Mouse (Mus musculus): ENCODE measurements at regions not wholly inside any gene's neighbourhood (a gene's known extent, or its start where the extent isn't known, plus 50 kb on each side); places are given as distances from the start of the nearest gene placed in this dataset.
"Not testable (repeated sequence)": the region's sequence is repeated elsewhere in the genome, so short reads cannot be mapped to it uniquely, and the experiment has no call there.

DNA sequence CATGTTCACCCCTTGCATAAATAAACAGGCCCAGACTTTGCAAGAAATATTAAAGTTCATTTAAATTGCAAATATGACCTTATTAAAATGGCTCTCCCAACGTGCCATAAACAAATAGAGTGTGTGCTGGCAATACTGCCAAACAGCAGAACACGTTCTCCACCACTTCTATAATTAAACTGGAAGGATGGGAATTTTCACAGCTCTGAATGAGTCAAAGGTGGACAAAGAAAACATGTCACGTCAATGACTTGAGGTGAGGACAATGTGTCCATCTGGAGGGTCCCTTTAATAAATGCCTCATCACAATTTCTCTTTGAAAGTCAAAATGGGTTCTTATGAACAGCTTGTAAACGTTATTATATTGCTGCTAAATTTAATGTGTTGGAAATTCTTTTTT, 114.8 kb downstream of the Galc start:
- DNase-seq (ENCODE audit: low spot score) = no peak

DNA sequence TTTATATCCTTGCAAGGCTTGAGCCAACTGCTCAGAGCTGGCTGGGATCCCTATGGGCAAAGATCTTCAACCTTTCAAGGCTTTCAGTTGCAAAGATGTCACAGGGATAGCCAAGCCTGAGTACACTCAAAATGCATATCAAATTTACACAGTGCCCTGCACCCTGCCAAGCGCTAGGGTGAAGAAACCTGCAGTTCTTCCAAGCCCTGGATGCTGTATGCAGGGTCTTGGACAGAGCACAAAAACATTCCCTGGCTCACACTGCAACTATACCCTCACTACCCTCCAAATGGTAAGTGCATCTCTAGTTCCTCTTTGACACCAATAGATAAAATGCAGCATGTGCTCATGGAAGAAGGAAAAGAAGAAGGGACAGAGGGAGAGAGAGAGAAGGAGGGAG, 116.1 kb downstream of the Galc start:
- DNase-seq (ENCODE audit: low spot score) = no peak

DNA sequence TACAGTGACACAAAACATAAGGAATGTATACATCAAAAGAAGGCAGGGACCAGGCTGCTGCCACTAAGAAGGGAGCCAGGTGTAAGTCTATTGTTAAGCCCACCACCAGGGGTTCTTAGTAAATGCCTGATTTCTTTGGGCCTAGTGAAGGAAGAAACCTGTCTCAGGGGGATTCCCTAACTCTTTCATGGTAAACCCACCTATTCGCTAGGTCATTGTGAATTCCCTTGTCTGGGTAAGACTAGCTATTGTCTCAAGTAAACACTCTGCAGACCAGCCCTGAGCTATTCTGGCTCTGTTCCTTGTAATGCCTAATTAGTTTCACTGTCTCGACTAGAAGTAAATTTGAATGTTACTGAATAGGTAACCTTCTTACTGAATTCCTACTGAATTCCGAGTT, 119.4 kb downstream of the Galc start:
- DNase-seq (ENCODE audit: low spot score) = not testable (repeated sequence)

GRCm38 (mm10) chr12:98131276-98131675, 128.0 kb downstream of the Galc start:
- no peak for DNase-seq (ENCODE audit: low spot score)

- no peak for DNase-seq (ENCODE audit: low spot score)
Measured at GRCm38 (mm10) chr12:98123541-98123940, 135.7 kb downstream of the Galc start.

DNA sequence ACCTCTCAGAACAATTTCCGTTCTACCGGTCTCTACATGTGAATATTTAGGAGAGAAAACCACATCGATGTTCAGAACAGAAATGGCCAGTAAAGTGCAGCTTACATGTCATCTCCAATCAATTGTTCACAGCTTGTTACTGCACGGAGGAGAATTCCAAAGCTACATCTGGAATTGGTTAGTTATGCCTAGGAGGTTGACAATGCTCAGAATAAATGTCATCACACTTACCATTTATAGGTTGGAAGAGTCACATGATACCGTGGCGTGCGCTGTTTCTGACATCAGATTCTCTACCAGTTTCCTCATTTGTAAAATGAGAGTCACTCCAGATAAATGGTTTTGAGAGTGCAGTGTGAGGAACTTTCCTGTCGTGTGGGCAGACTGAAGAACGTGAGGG, 151.2 kb downstream of the Galc start:
- DNase-seq (ENCODE audit: low spot score) = no peak

DNA sequence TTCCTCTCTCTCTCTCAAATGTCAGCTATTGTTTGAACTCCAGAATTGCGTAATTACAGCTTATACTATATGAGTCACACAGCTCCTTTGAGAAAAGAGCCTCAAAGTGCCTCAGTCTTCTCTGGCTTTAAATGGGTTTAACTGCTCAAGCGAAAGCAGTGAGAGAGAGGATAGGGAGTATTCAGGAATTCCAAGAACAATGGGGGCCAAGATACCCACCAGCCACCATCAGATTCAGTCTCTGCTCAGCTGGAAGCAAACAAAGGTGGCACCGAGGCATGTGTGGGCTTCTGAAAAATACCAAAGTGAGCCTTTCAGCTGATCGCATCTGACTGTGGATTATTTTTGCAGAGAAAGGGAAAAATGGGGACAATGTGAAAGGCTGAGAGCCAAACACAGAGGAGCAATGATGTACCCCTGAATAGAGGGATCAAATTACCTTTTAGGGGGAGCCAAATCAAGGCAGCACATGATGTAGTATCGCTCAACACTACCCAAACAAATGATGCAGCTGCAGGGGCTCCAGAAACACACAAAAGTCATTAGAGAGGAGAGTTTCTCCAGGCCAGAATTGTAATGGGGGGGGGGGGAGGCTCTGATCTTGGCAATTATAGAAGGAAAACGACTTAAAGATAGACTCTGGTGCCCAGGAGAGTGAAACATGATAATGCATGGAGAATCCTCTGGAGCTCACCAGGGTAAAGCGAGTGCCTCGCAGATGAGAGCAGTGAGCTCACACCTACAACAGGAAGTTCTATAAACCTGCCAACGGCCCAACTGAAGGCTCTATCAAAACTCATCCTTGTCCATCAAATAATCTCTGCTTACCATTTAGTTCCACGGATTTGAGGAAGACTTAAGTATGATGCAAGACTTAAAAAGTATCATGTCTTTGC, 152.2 kb downstream of the Galc start:
- DNase-seq (ENCODE audit: low spot score) = no peak

DNA sequence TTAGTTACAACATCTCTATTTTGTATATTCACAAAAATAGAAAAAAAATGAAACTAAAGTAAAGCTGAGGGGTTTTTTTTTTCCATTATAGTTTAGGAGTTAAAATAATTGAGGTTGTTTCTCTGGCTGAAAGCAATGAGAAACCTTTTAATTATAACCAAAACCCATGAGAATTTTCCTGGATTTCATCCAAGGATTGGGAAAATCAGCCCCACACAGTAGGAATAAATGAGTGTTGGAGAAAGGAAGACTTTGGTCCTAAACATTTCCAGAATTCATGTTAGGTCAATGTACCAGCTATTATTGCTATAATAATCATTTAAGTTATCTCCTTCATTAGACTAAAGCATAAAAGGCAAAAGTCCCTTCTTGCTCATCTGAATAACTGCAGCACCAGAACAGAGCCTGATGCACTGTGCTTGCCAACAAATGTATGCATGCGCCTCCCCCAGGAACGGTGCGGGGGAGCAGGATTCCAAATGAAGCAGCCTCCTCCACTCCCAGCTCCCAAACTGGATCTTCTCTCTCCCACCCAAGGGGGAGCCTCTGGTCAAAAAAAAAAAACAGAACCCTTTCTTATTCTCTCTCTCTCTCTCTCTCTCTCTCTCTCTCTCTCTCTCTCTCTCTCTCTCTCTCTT, 153.0 kb downstream of the Galc start:
- no peak for DNase-seq (ENCODE audit: low spot score)

GRCm38 (mm10) chr12:98105749-98106148, 153.5 kb downstream of the Galc start:
- no peak for DNase-seq (ENCODE audit: low spot score)

DNA sequence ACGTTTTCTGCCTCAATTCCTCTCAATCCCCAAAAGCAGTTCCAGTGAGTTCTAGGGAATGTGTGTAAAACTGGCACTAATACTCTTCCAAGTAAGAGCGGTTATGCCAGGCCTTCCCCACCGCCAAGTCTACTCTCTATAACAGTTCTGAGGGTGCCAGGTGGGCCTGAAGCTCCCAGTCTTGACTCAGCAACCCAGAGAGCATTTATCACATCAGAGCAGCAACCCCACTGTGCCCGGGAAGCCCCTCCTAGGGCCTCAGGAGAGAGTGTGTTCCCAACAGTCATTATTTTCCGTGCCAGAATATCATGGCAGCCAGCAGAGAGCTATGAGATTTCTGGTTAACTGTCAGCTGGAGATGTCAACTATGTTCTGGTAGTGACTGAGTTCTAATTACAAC, 169.1 kb downstream of the Galc start:
- no peak for DNase-seq (ENCODE audit: low spot score)

GRCm38 (mm10) chr12:98078351-98078750, 180.9 kb downstream of the Galc start:
- no peak for DNase-seq (ENCODE audit: low spot score)

DNA sequence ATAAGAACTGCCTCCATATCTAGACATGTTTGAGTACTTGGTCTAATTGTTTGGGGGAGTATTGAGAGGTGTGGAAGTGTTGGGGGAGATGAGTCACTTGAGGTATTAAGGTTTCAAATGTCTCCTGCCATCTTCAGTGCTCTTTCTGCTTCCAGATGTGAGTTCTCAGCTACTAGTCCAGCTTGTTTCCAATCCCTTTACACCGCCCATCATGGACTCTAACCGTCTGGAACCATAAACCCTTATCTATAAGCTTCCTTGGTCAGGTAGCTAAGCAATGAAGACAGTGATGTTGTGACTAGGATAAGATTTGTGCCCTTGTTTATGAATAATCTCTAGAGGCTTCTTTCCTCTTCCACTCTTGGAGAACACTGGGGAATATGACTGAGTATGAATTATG, 183.7 kb downstream of the Galc start:
- DNase-seq (ENCODE audit: low spot score) = no peak

- no peak for DNase-seq (ENCODE audit: low spot score)
Measured at GRCm38 (mm10) chr12:98069110-98069509, 190.1 kb downstream of the Galc start.

DNA sequence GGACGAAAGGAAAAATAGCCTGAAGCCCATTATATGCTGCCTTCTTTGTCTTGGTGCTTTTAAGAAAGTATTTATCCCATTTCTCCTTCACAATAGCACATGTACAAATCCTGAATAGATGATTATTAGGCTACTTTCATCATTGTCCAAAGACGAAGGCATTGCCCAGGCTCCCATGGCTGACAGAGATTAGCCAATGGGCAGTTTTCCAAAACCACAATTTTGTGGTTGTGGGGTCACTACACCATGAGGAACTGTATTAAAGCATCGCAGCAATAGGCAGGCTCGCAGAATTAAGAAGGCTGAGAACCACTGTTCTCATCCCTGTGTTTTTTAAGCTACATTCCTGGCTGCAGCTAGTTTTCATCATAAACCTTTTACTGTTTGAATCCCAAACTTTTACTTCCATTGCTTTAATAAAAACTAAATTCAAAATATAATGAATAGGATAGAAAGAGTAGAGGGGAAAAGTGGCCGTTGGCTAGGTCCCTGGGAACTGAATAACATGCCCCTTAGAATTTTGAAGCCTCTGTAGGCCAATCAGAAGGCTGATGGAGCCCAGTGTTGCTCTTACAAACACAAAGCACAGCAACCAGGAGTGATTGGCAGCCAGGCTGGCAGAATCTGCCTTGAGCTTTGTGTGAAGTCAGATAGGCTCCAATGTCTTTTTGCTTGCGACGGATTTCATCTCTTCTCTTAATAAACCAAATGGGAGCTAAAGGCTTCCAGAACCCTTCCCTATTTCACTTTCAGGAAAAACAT, 199.7 kb downstream of the Galc start:
- DNase-seq (ENCODE audit: low spot score) = no peak

- DNase-seq (ENCODE audit: low spot score) = no peak
Measured at GRCm38 (mm10) chr12:98058977-98059376, 200.3 kb downstream of the Galc start.

DNA sequence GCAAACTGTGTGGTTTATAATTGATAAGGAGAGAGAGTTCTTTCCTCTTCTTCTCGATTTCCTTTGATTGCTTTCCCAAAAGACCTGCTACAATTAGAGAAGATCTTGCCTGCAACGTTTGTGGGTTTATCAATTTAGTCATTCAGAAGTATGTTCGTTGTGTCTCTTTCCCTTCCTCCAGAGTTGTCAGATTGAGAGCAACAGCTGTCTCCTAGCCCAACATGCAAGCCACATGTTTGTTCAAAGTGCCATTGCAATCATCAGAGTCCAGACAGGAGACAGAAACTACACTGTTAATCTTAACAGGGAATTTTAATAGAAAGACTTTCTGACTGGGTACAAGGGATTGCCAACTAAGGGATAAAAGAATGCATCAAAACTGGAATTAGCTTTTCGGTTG, 208.3 kb downstream of the Galc start:
- DNase-seq (ENCODE audit: low spot score) = no peak

GRCm38 (mm10) chr12:98050500-98050899, 208.8 kb downstream of the Galc start:
- no peak for DNase-seq (ENCODE audit: low spot score)

DNA sequence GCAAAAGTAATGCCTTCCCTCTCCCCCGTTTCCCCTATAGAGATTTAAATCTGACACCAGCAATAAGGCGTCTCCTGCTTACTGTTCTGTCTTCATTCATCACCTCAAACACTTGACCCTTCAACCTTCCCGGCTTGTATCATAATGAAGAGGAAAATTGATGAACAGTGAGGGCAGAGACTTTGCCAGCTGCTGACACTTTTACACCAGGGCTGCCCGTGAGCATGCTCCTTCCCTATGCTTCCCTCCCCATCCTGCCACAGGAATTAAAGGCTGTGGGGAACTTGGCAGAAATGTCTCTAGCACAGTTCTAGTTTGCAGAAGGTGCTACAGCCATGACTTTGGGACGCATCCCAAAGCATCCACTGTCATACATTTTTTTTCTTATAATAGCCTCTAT, 209.2 kb downstream of the Galc start:
- no peak for DNase-seq (ENCODE audit: low spot score)

DNA sequence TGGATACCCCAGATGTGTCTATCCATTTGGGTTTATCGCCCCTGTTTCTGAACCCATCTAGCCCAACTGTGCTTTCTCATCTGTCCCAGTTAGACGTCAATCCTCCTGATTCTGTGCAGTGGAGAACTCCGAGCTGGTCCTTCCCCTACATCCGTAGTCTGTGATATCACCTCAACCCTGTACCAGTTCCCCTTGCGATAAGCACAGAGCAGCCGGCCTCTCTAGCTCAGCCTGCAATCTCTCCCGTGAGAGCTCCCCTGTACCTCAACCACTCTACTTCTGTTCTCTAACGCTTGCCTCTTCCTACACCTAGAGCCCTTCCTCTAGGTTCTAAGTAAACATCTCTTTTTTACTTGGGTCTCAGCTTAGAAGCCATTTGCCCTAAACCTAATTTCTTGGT, 211.5 kb downstream of the Galc start:
- DNase-seq (ENCODE audit: low spot score) = no peak

GRCm38 (mm10) chr12:98046459-98047440, 212.5 kb downstream of the Galc start:
- DNase-seq (ENCODE audit: low spot score) = no peak

DNA sequence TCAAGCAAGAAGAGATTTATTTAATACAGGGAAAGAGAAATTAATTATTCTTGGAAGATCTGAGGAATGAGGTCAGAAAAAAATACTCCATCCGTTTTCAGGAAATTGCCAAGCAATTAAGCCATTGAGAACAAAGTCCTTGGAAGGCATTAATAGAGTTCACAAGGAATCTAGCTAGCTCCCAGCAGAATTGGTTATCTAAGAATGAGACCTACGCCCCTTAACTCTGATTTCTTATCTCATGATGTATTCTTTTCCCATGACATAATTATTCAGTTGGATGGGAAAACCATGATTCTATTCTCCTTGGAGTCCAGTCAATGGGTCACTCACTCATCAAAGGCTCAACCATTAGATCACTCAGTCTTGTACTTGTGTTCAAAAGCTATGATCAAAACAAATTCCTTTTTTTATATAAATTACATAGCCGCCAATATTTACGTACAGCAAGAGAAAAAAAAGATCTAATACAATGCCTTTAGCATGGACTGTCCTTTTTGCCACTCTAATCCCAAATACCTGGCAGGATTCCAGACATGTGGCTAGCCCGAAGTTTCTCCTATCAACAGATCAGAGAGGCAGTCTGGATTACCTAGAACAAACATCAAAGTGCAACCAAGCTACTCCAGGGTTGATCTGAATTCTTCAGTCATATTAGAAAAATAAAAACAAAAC, 213.3 kb downstream of the Galc start:
- no peak for DNase-seq (ENCODE audit: low spot score)
